Mouse (Mus musculus): ENCODE measurements around the gene Tmem120b. TPM values are rescaled to one million over a fixed set of nuclear protein-coding genes. Genes with fewer than 3 reads are reported as not detected.

Tmem120b gene
- polyA plus RNA-seq, 1 experiment from 2014 or later: 17.4 TPM

DNA sequence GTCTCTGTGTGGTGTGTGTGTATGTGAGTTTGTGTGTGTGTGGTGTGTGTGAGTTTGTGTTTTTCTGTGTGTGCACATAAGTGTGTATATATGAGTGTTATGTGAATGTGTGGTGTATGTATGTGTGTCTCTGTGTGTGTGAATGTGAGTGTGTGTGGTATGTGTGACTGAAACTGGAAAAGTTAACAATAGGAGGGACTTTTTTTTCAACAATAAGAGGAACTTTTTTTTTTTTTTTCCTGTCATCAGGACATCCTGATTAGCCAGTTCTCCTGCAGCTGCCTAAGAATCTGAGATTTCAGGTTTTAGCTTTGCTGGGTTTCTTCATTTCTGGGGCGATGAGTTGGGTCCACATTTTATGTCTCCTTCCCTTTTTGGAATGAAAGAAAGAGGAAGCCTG lies 11.4 kb downstream of the Tmem120b start:
- Histone ChIP-seq H3K9me3 (peaks cover 4% of the 10 kb centered on the region; the same call in 1 of the 2 replicates), H3K4me2 (replicated peaks) (no peak overlapping the region), H3K4me3 (no peak overlapping the region), H3K27me3 (replicated peaks) (no peaks in the 10 kb centered on the region), H3K4me1 (peaks cover 22% of the 10 kb centered on the region), H3K27ac (no peak overlapping the region), H3K9ac (no peak overlapping the region), H3K36me3 (no peaks in the 10 kb centered on the region)
- 85% methylated on average over 1 of the region's 1 CpGs for WGBS
- no peak for ATAC-seq (ENCODE audit: low FRiP score, low read depth)

DNA sequence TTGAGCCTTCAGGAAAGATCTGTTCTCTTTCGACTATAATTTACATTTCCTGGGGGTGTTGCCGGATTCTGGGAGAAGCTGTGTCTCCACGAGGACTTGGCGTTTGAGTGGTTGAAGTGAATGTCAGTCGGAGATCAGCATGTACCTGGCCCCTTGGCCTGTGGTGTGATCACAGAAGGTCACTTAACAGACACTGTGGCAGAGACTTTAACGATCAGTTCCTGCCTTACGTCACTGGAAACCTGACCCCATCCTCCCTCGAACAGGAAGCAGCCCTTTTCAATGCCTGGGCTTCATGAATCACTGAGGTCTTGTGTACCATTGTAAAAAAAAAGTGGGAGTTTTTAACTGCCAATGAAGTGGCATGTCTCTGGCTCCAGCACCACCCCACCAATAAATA lies 11.8 kb downstream of the Tmem120b start:
- Histone ChIP-seq H3K4me3 (no peak overlapping the region), H3K9me3 (peaks cover 4% of the 10 kb centered on the region; the same call in 1 of the 2 replicates), H3K9ac (no peak overlapping the region), H3K4me1 (peaks cover 22% of the 10 kb centered on the region), H3K27me3 (replicated peaks) (no peaks in the 10 kb centered on the region), H3K4me2 (replicated peaks) (no peak overlapping the region), H3K36me3 (no peaks in the 10 kb centered on the region), H3K27ac (no peak overlapping the region)
- WGBS: 80% methylated on average over 8 of the region's 8 CpGs
- ATAC-seq (ENCODE audit: low FRiP score, low read depth): no peak

DNA sequence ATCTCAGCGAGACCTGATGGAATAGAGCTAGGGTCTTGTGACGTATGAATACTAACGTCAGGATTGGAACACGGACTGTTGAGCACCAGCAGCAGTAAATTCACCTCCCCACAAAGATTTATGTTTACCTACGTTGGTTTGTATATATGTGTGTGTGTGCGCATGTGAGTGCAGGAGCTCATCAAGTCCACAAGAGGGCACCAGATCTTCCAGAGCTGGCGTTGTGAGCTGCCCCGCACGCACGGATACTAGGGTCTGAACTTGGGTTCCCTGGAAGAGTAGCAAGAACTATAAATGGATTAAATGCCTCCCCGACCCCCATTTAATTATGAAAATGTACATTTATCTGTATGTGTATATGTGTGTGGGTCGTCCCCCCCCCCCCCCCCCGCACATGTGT lies 12.3 kb downstream of the Tmem120b start:
- 87% methylated on average over 13 of the region's 13 CpGs for WGBS

DNA sequence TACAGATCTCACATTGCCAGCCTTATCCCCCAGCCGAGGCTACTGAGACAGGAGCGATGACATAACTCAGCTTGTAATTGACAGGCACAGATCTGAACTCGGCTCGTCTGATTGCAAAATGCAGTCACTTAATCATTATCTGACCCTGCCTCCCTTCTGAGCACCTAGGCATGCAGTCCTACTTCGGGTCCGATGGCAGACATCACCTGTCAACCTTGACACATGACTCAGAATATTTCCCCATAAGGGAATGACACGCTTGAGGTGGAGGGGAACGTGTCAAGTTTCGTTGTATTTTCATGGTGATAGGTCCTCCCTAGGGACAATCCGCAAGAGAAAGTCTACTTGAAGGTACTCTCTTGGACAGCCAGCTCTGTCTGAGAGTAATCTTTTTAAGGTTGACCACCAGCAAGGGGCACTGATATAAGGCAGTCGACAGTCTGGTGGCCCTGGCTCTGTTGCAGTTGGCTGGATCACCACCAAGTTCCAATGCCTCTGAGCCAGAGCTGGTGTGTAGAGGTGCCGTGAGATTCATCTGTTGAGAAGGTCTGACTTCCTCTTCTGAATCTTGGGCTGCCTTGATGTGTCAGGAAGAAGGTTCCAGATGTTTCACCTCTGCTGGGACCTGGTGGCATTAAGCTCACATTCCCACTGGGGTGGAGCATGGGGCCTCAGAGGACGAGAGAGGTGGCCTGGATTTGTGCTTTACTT lies 15.3 kb downstream of the Tmem120b start:
- H3K9me3 ChIP-seq: peaks cover 4% of the 10 kb centered on the region; the same call in 1 of the 2 replicates
- H3K4me3 ChIP-seq: no peak overlapping the region
- 77% methylated on average over 13 of the region's 13 CpGs for WGBS
- no peak for ATAC-seq (ENCODE audit: low FRiP score, low read depth)
- no peaks in the 10 kb centered on the region for H3K36me3 ChIP-seq
- no peaks in the 10 kb centered on the region for H3K27me3 ChIP-seq (replicated peaks)
- H3K27ac ChIP-seq: no peak overlapping the region
- no peak overlapping the region for H3K4me2 ChIP-seq (replicated peaks)
- H3K4me1 ChIP-seq: no peaks in the 10 kb centered on the region
- H3K9ac ChIP-seq: no peak overlapping the region

More for the DNA sequence above, 12.3 kb downstream of the Tmem120b start:
- peaks cover 4% of the 10 kb centered on the region; the same call in 1 of the 2 replicates for H3K9me3 ChIP-seq
- H3K27ac ChIP-seq: no peak overlapping the region
- H3K4me1 ChIP-seq: peaks cover 19% of the 10 kb centered on the region
- no peaks in the 10 kb centered on the region for H3K36me3 ChIP-seq
- no peak overlapping the region for H3K4me2 ChIP-seq (replicated peaks)
- ATAC-seq (ENCODE audit: low FRiP score, low read depth): no peak
- no peak overlapping the region for H3K9ac ChIP-seq
- H3K4me3 ChIP-seq: no peak overlapping the region
- no peaks in the 10 kb centered on the region for H3K27me3 ChIP-seq (replicated peaks)

DNA sequence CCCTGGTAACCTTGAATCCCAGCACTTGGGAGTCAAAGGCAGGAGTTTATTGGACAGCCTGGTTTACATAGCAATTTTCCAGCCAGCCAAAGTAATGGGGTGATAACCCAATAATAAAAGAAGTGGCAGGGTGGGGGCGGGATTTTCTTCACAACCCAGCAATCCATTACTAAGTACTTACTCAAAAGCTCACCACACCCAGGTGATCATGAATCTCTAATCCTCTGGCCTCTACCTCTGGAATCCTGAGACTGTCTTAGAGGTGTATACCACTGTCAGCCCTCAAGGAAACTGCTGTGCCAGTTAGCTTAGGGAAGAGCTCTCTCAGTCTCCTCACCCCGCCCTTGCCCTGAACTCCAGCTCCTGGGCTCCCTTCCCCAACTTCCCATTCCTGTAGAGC lies 18.3 kb downstream of the Tmem120b start:
- no peaks in the 10 kb centered on the region for H3K9me3 ChIP-seq
- no peak for ATAC-seq (ENCODE audit: low FRiP score, low read depth)
- no peak overlapping the region for H3K4me2 ChIP-seq (replicated peaks)
- no peaks in the 10 kb centered on the region for H3K36me3 ChIP-seq
- H3K27me3 ChIP-seq (replicated peaks): no peaks in the 10 kb centered on the region
- 89% methylated on average over 2 of the region's 2 CpGs for WGBS
- no peaks in the 10 kb centered on the region for H3K4me1 ChIP-seq
- H3K27ac ChIP-seq: no peak overlapping the region
- H3K4me3 ChIP-seq: no peak overlapping the region
- no peak overlapping the region for H3K9ac ChIP-seq

DNA sequence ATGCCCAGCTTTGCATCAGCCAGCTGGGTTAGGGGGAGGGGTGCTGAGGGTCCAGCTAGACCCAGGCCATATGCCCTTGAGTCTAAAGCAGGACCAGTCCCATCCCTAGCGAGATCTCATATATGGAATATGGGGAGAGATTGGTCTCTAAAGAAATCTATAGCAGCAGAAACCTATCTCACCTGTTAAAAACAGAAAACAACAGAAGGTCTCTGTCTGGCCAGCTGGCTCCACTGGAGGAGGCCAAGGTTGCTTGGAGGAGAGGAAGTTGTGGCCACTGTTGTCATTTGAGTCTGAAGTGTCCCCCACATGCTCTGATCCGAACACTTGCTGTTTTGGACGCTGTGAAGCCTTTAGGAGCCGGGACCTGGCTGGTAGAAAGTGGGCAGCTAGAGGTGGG lies 20.6 kb downstream of the Tmem120b start:
- no peaks in the 10 kb centered on the region for H3K36me3 ChIP-seq
- ATAC-seq (ENCODE audit: low FRiP score, low read depth): no peak
- H3K27me3 ChIP-seq (replicated peaks): no peaks in the 10 kb centered on the region
- H3K27ac ChIP-seq: no peak overlapping the region
- H3K9me3 ChIP-seq: no peaks in the 10 kb centered on the region
- H3K4me1 ChIP-seq: no peaks in the 10 kb centered on the region
- H3K9ac ChIP-seq: no peak overlapping the region
- no peak overlapping the region for H3K4me3 ChIP-seq
- H3K4me2 ChIP-seq (replicated peaks): no peak overlapping the region
- 95% methylated on average over 4 of the region's 4 CpGs for WGBS

DNA sequence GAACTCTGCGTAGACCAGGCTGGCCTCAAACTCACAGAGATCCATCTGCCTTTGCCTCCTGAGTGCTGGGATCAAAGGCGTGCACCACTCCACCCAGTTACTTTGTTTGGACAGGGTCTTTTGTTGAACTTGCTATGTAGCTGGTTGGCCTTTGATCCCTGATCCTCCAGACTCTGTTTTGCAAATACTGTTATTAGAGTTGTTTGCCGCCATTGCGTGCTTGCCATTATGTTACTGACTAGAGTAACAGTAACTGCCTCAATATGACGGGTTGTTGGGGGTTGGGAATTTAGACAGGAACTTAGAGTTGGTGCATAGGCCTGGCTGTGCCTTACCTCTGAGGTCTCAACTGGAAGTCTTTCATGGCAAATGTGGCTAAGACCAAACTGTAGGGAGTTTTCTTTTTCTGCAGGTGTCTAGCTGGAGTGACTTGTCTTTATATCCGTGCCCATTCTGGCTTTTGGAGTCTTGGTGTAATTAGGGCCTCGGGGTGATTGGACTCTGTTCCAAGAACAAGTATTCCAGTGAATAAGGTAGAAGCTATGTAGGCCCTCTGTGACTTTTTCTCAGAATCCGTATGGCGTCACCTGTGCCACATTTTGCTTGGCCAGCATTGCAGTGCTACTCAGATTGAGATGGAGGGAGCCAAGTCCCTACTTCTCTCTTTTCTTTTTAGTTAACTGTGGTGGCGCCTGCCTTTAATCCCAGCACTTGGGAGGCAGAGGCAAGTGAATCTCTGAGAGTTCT lies 22.5 kb downstream of the Tmem120b start:
- no peaks in the 10 kb centered on the region; the same call in 1 of the 2 replicates for H3K4me1 ChIP-seq
- H3K27me3 ChIP-seq (replicated peaks): no peaks in the 10 kb centered on the region
- no peak overlapping the region for H3K4me2 ChIP-seq (replicated peaks)
- H3K9ac ChIP-seq: no peak overlapping the region
- WGBS: 90% methylated on average over 10 of the region's 10 CpGs
- no peak overlapping the region for H3K27ac ChIP-seq
- no peak for ATAC-seq (ENCODE audit: low FRiP score, low read depth)
- no peak overlapping the region for H3K4me3 ChIP-seq
- H3K36me3 ChIP-seq: no peaks in the 10 kb centered on the region
- H3K9me3 ChIP-seq: no peaks in the 10 kb centered on the region

DNA sequence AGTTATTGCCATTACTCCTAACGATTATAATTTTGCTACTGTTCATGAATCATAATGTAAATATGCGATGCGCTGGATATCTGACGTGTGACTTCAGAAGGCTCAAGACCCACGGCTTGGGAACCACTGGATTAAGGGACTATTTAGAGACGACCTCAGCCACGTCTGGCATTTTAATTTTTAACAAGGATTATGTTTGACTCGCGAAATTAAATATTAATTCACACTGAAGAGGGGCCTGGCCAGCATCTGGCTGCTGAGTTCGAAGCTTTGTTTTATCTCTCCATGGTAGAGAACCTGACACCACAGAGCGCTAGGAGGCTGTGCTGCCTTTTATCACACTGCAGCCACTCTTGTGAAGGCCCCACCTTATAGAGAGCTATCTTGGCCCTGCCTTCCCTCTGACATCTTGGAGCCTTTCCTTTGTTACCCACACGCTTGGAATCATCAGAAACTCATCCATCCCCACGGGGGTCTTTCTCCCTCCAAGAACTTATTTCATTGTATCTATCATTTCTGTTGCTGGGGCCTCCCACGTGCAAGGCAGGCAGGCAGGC lies 24.9 kb downstream of the Tmem120b start:
- ATAC-seq (ENCODE audit: low FRiP score, low read depth): no peak
- no peaks in the 10 kb centered on the region; the same call in 1 of the 2 replicates for H3K4me1 ChIP-seq
- H3K9ac ChIP-seq: no peak overlapping the region
- no peaks in the 10 kb centered on the region for H3K9me3 ChIP-seq
- 76% methylated on average over 14 of the region's 14 CpGs for WGBS
- no peaks in the 10 kb centered on the region for H3K36me3 ChIP-seq
- no peaks in the 10 kb centered on the region for H3K27me3 ChIP-seq (replicated peaks)
- no peak overlapping the region for H3K4me3 ChIP-seq
- no peak overlapping the region for H3K27ac ChIP-seq
- no peak overlapping the region for H3K4me2 ChIP-seq (replicated peaks)

DNA sequence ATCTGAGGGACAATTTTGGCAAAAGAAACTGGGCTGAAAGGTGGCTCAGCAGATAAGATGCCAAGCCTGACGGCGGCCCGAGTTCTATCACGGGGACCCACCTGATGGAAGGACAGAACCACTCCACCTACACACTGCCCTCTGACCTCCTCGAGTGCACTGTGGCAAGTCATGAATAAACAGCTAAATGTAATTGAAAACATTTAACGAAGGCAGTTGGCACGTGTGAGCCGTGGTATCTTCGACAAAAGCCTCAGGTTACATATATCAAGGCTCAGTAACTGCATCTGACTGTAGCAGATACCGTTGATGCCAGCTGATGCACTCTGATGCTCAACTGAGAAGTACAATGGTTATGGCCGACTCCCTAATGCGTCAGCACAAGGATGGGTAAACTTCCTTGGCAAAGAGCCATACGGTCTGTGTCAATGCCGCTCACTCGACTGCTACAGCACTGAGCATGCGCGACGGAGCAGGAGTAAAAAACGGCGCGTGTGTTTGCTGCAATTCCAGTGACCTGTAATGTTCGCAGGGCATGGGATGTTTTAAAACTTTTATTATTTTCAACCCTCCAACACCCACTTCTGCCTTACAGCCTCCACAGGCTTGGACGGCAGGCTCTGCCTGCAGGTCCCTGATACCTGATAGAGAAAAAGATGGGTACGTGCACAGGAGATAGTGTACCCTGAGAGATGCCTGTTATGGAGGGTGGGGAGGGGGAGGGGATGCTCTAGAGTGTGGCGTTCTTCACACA lies 26.2 kb downstream of the Tmem120b start:
- H3K27ac ChIP-seq: no peak overlapping the region

DNA sequence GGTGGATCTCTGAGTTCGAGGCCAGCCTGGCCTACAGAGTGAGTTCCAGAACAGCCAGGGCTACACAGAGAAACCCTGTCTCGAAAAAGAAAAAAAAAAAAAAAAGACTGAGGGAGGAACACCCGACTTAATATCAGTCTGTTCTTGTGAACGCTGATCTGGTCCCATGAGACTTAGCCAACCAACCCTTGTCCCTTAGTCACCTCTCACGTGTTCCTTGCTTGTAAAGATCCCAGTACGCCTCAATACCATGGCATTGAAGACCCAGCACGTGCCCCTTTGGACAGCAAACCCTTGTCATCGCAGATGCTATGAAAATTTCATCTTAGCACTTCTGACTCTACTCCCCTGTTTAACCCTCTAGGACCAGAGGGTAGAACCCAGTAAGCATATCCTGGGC lies 28.1 kb downstream of the Tmem120b start:
- no peaks in the 10 kb centered on the region for H3K9me3 ChIP-seq
- no peaks in the 10 kb centered on the region; the same call in 1 of the 2 replicates for H3K4me1 ChIP-seq
- no peaks in the 10 kb centered on the region for H3K36me3 ChIP-seq
- 89% methylated on average over 8 of the region's 8 CpGs for WGBS
- H3K27ac ChIP-seq: no peak overlapping the region
- H3K9ac ChIP-seq: no peak overlapping the region
- no peak overlapping the region for H3K4me3 ChIP-seq
- no peak overlapping the region for H3K4me2 ChIP-seq (replicated peaks)
- ATAC-seq (ENCODE audit: low FRiP score, low read depth): no peak
- no peaks in the 10 kb centered on the region for H3K27me3 ChIP-seq (replicated peaks)

More for the DNA sequence above, 26.2 kb downstream of the Tmem120b start:
- WGBS: 80% methylated on average over 25 of the region's 25 CpGs
- Histone ChIP-seq H3K4me2 (replicated peaks) (no peak overlapping the region), H3K9me3 (no peaks in the 10 kb centered on the region), H3K36me3 (no peaks in the 10 kb centered on the region), H3K4me1 (no peaks in the 10 kb centered on the region; the same call in 1 of the 2 replicates), H3K4me3 (no peak overlapping the region), H3K27me3 (replicated peaks) (no peaks in the 10 kb centered on the region), H3K9ac (no peak overlapping the region)
- no peak for ATAC-seq (ENCODE audit: low FRiP score, low read depth)

DNA sequence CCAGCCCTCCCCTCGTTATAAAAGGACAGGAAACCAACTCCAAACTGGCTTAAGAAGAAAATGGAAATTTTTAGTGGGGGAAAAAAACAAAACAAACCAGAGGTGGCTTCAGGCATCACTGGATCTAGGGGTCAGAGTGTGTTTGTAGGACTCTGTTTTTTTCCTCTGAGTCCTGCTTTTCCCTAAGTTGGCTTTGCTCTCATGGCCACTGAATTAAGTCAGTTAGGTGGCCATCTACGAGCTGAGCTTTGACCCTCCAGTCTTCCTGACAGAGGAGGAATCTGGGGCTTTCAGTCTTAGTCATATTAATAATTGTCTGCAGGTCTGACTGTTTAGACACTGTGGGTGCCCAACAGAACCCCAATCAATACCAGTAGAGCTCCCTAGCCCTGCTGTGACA lies 30.3 kb downstream of the Tmem120b start:
- 78% methylated on average over 2 of the region's 2 CpGs for WGBS
- H3K9ac ChIP-seq: no peak overlapping the region

DNA sequence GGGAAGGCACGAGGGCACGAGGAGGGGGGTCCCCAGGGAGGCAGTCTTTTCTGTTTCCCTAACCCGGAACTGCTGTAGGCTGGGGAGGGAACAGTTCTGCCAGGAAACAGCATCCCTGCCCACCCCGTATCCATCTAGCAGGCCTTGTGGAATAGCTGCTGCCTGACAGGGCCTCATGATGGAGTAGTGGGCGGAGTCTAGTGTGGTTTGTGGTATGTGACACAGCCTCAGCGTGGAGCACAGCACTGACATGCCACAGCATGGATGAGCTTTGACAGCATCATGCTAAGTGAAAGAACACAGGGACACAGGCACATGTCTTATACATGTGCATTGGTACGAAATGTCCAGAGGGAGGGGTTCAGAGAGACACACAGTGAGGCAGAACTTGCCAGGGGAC lies 34.2 kb downstream of the Tmem120b start:
- 64% methylated on average over 7 of the region's 7 CpGs for WGBS
- H3K27ac ChIP-seq: no peak overlapping the region

More for the DNA sequence above, 30.3 kb downstream of the Tmem120b start:
- no peak overlapping the region for H3K4me2 ChIP-seq (replicated peaks)
- no peak overlapping the region for H3K27ac ChIP-seq
- no peaks in the 10 kb centered on the region for H3K36me3 ChIP-seq
- no peak for ATAC-seq (ENCODE audit: low FRiP score, low read depth)
- H3K9me3 ChIP-seq: no peaks in the 10 kb centered on the region
- H3K4me3 ChIP-seq: no peak overlapping the region
- no peaks in the 10 kb centered on the region; the same call in 1 of the 2 replicates for H3K4me1 ChIP-seq
- no peaks in the 10 kb centered on the region for H3K27me3 ChIP-seq (replicated peaks)

More for the DNA sequence above, 34.2 kb downstream of the Tmem120b start:
- Histone ChIP-seq H3K9me3 (no peaks in the 10 kb centered on the region), H3K36me3 (no peaks in the 10 kb centered on the region), H3K27me3 (replicated peaks) (no peaks in the 10 kb centered on the region), H3K4me1 (no peaks in the 10 kb centered on the region), H3K4me2 (replicated peaks) (no peak overlapping the region), H3K9ac (no peak overlapping the region), H3K4me3 (no peak overlapping the region)
- ATAC-seq (ENCODE audit: low FRiP score, low read depth): no peak
